Mouse (Mus musculus): ENCODE measurements around the gene Ccdc12. TPM values are rescaled to one million over a fixed set of nuclear protein-coding genes. Genes with fewer than 3 reads are reported as not detected.

Gene Ccdc12
- polyA plus RNA-seq, 1 experiment from 2014 or later = 84.4 TPM

- no peak overlapping the region for H3K4me2 ChIP-seq
- 13% methylated on average over 8 of the region's 8 CpGs for WGBS (ENCODE audit: insufficient replicate concordance)
- H3K4me3 ChIP-seq (replicated peaks) = no peak overlapping the region
- peaks cover 31% of the 10 kb centered on the region for H3K4me1 ChIP-seq (replicated peaks)
- no peak overlapping the region for H3K9ac ChIP-seq
- no peaks in the 10 kb centered on the region for H3K9me3 ChIP-seq (replicated peaks)
- DNase-seq (peak; percentile 34), ATAC-seq (ENCODE audit: low read depth) (no peak)
- peaks cover 81% of the 10 kb centered on the region for H3K27me3 ChIP-seq
- H3K36me3 ChIP-seq = no peaks in the 10 kb centered on the region
- no peak overlapping the region for H3K27ac ChIP-seq
Measured at GRCm38 (mm10) chr9:110729841-110730240, 73.5 kb downstream of the Ccdc12 start.

DNA sequence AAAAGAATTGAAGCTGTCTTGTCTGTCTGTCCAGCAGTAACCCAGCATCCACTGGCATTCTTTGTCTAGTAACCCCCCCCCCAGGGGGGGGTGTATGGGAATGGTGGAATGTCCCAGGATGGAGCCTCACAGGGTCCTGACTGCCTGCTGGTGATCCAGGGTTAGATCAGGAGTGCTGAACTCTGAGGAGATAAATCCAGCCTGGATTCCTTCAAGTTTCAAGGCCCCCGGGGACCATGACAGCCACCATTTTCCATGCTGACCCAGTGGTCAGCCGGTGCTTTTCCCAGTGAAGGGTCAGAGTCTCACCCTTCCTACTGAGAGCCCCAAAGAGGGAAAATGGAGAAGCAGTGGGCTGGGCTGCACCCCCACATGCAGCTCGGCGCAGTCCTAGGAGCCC lies 75.6 kb downstream of the Ccdc12 start:
- Histone ChIP-seq H3K27ac (no peak overlapping the region), H3K27me3 (peaks cover 82% of the 10 kb centered on the region), H3K4me1 (replicated peaks) (peaks cover 27% of the 10 kb centered on the region), H3K36me3 (no peaks in the 10 kb centered on the region), H3K4me3 (replicated peaks) (no peak overlapping the region), H3K4me2 (peak overlapping the region; percentile 67), H3K9me3 (replicated peaks) (no peaks in the 10 kb centered on the region), H3K9ac (no peak overlapping the region)
- ATAC-seq (ENCODE audit: low read depth) (no peak), DNase-seq (no peak)
- WGBS (ENCODE audit: insufficient replicate concordance) = 70% methylated on average over 4 of the region's 4 CpGs

DNA sequence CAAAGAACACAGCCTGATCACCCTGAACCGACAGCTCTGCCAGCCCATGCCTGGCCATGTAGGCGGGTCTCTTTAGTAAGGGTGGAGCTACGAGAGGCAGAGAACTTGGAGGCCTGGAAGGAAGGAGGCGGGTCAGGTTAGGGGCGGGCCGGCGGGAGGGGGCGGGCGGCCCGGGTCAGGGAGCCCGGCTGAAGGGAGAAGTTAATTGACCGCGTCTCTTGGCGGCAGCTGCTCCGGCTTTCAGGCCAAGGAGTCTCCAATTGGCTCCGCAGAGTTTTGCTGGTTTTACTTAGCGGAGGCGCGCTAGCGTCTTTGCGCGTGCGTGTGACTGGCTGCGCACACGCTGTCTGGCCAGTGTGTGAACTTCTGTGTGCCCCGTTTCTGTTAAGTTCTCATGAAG lies 76.3 kb downstream of the Ccdc12 start:
- ATAC-seq (ENCODE audit: low read depth) (peak; percentile 86), DNase-seq (peak; percentile 53)
- Histone ChIP-seq H3K4me3 (replicated peaks) (peak overlapping the region; percentile 49), H3K27me3 (peaks cover 75% of the 10 kb centered on the region), H3K36me3 (no peaks in the 10 kb centered on the region), H3K27ac (peak overlapping the region; percentile 44; the same call in 1 of the 2 replicates), H3K9me3 (replicated peaks) (no peaks in the 10 kb centered on the region), H3K9ac (peak overlapping the region; percentile 46; the same call in 1 of the 2 replicates), H3K4me1 (replicated peaks) (peaks cover 23% of the 10 kb centered on the region), H3K4me2 (peak overlapping the region; percentile 67)
- WGBS (ENCODE audit: insufficient replicate concordance) = 0% methylated on average over 26 of the region's 26 CpGs

DNA sequence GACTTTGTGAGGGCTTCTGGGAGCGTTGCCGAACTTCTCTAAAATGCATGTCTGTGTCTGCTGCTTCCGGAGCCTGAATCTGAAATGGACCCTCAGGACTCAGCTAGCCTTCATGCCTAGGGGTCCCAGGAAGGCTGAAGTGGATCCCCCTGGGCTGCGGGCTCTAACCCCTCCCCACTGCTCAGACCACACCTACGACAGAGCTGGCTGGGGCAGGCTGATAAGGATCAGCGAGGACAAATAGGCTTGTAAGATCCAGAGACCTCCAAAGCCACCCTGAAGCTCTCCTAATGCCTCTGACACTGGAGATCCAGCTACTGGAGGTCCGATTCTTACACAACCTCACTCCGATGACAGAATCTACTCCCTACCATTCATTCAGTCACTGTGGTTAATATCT lies 76.8 kb downstream of the Ccdc12 start:
- no peaks in the 10 kb centered on the region for H3K9me3 ChIP-seq (replicated peaks)
- ATAC-seq (ENCODE audit: low read depth) = no peak; the same call in 1 of the 2 replicates

GRCm38 (mm10) chr9:110734154-110734553 lies 77.9 kb downstream of the Ccdc12 start:
- no peak overlapping the region for H3K9ac ChIP-seq
- no peak overlapping the region for H3K27ac ChIP-seq
- 45% methylated on average over 7 of the region's 7 CpGs for WGBS (ENCODE audit: insufficient replicate concordance)
- H3K4me3 ChIP-seq (replicated peaks) = no peak overlapping the region
- no peaks in the 10 kb centered on the region for H3K9me3 ChIP-seq (replicated peaks)
- no peak for DNase-seq
- H3K27me3 ChIP-seq = peaks cover 65% of the 10 kb centered on the region
- peaks cover 23% of the 10 kb centered on the region for H3K4me1 ChIP-seq (replicated peaks)
- H3K4me2 ChIP-seq = no peak overlapping the region
- no peaks in the 10 kb centered on the region for H3K36me3 ChIP-seq
- no peak for ATAC-seq (ENCODE audit: low read depth)

More for the DNA sequence above, 76.8 kb downstream of the Ccdc12 start:
- Histone ChIP-seq H3K27me3 (peaks cover 70% of the 10 kb centered on the region), H3K27ac (peak overlapping the region; percentile 44; the same call in 1 of the 2 replicates), H3K4me3 (replicated peaks) (peak overlapping the region; percentile 49), H3K36me3 (no peaks in the 10 kb centered on the region), H3K4me2 (peak overlapping the region; percentile 67), H3K4me1 (replicated peaks) (peaks cover 23% of the 10 kb centered on the region), H3K9ac (peak overlapping the region; percentile 46)
- 9% methylated on average over 8 of the region's 8 CpGs for WGBS (ENCODE audit: insufficient replicate concordance)
- no peak for DNase-seq

DNA sequence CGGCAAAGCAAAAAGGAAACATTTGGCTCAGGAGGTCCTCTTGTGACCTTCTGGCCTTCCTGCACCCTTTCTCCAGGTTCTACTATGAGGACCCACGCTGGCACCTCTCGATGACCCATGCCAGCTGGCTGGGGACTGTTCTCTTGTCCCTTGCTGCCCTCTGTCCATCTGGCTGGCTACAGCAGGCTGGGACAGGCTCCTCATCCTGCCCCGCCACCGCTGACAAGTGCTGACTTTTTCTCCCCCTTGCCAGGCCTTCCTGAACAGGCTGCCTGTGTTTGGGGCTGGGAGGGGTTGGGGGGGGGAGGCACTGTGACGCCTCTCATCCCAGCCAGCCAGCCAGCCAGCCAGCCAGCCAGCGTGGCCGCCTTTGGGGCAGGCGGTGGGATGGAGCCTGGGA lies 80.1 kb downstream of the Ccdc12 start:
- Histone ChIP-seq H3K4me1 (replicated peaks) (peaks cover 24% of the 10 kb centered on the region), H3K9ac (no peak overlapping the region), H3K27ac (no peak overlapping the region), H3K4me3 (replicated peaks) (no peak overlapping the region), H3K27me3 (peaks cover 74% of the 10 kb centered on the region), H3K4me2 (no peak overlapping the region), H3K36me3 (no peaks in the 10 kb centered on the region), H3K9me3 (replicated peaks) (no peaks in the 10 kb centered on the region)
- ATAC-seq (ENCODE audit: low read depth) (no peak), DNase-seq (no peak)
- 54% methylated on average over 9 of the region's 9 CpGs for WGBS (ENCODE audit: insufficient replicate concordance)

- Histone ChIP-seq H3K27ac (no peak overlapping the region), H3K36me3 (no peaks in the 10 kb centered on the region), H3K4me1 (replicated peaks) (peaks cover 21% of the 10 kb centered on the region), H3K4me3 (replicated peaks) (no peak overlapping the region), H3K9me3 (replicated peaks) (no peaks in the 10 kb centered on the region), H3K9ac (no peak overlapping the region), H3K27me3 (peaks cover 80% of the 10 kb centered on the region), H3K4me2 (no peak overlapping the region)
- DNase-seq (no peak), ATAC-seq (ENCODE audit: low read depth) (no peak)
- WGBS (ENCODE audit: insufficient replicate concordance) = 9% methylated on average over 1 of the region's 1 CpGs
Measured at GRCm38 (mm10) chr9:110738054-110738453, 81.8 kb downstream of the Ccdc12 start.

DNA sequence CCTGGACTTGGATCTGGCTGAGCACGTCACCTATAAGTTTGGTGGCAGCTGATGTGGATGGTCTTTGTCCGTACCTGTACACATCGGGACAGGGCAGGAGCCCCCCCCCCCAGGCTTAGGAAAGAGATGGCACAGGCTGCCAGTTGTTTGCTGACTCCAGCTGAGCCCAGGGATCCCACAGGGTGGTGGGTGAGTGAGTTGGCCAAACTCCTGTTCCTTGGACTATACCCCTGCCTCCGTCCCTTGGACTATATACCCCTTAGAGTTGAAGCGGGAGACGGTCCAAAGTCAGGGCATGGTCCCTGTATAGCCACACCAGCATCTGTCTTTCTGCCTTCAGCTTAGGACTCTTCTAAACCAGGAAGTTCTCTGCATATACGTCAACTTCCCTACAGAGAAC lies 83.7 kb downstream of the Ccdc12 start:
- Histone ChIP-seq H3K36me3 (no peaks in the 10 kb centered on the region), H3K27me3 (peaks cover 81% of the 10 kb centered on the region), H3K4me2 (no peak overlapping the region), H3K9me3 (replicated peaks) (no peaks in the 10 kb centered on the region), H3K9ac (no peak overlapping the region), H3K4me1 (replicated peaks) (peaks cover 13% of the 10 kb centered on the region; the same call in 1 of the 2 replicates), H3K4me3 (replicated peaks) (no peak overlapping the region), H3K27ac (no peak overlapping the region)
- no peak for DNase-seq
- ATAC-seq (ENCODE audit: low read depth) = no peak
- WGBS (ENCODE audit: insufficient replicate concordance) = 65% methylated on average over 7 of the region's 7 CpGs

DNA sequence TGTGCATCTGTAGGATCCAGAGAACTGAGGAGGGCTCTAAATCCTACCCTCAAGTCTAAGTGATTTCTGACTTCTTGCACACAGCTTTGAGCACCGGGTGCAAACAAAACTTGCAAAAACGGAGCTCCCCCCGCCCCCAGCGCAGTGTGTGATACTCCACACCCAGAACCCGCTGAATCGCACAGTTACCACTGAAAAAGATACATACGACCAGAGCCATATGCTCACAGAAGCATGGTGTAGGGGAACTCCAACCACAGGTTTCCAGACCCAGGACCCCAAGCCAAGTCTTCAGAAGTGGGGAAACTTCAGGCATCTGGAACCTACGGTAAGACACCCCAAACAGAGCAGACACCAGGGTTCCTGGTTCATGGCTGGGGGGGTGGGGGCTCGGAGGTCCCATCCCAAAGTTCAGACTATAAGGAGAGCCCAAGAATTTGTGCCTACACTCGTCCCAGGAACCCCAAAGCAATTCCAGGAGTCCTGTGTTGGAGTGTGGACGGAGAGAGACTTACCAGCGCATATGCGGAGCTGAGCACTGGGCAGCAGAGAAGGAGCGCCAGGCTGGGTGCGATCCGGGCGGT lies 85.5 kb downstream of the Ccdc12 start, which contains the start of gene Myl3:
Gene Myl3, plus strand, starts transcription at position 151 of the 584 bp plus-strand sequence.
- Histone ChIP-seq H3K27me3 (peaks cover 82% of the 10 kb centered on the region), H3K9me3 (replicated peaks) (no peaks in the 10 kb centered on the region), H3K4me2 (peak within 1 kb of the TSS; percentile 65), H3K27ac (no peak within 1 kb of the TSS), H3K4me3 (replicated peaks) (peak within 1 kb of the TSS; percentile 57), H3K9ac (peak within 1 kb of the TSS; percentile 50), H3K36me3 (no peaks in the 10 kb centered on the region), H3K4me1 (replicated peaks) (peaks cover 19% of the 10 kb centered on the region)
- ATAC-seq (ENCODE audit: low read depth) (no peak), DNase-seq (no peak)
- 3% methylated on average over 17 of the region's 17 CpGs for WGBS (ENCODE audit: insufficient replicate concordance)

- Histone ChIP-seq H3K27me3 (peaks cover 87% of the 10 kb centered on the region), H3K4me3 (replicated peaks) (peak overlapping the region; percentile 57), H3K4me2 (peak overlapping the region; percentile 65), H3K36me3 (no peaks in the 10 kb centered on the region), H3K9ac (peak overlapping the region; percentile 50), H3K27ac (peak overlapping the region; percentile 34; the same call in 1 of the 2 replicates), H3K9me3 (replicated peaks) (no peaks in the 10 kb centered on the region), H3K4me1 (replicated peaks) (peaks cover 19% of the 10 kb centered on the region)
- no peak for DNase-seq
- ATAC-seq (ENCODE audit: low read depth) = no peak
- WGBS (ENCODE audit: insufficient replicate concordance) = under 1% methylated on average over 53 of the region's 71 CpGs
Measured at GRCm38 (mm10) chr9:110742295-110742950, 86.1 kb downstream of the Ccdc12 start.

GRCm38 (mm10) chr9:110742951-110743455 lies 86.7 kb downstream of the Ccdc12 start:
- Histone ChIP-seq H3K4me1 (replicated peaks) (peaks cover 19% of the 10 kb centered on the region), H3K4me3 (replicated peaks) (peak overlapping the region; percentile 57), H3K36me3 (no peaks in the 10 kb centered on the region), H3K27ac (peak overlapping the region; percentile 34; the same call in 1 of the 2 replicates), H3K9ac (peak overlapping the region; percentile 50; the same call in 1 of the 2 replicates), H3K4me2 (peak overlapping the region; percentile 65), H3K9me3 (replicated peaks) (no peaks in the 10 kb centered on the region), H3K27me3 (peaks cover 89% of the 10 kb centered on the region)
- no peak for ATAC-seq (ENCODE audit: low read depth)
- no peak for DNase-seq
- under 1% methylated on average over 49 of the region's 49 CpGs for WGBS (ENCODE audit: insufficient replicate concordance)
